Mouse (Mus musculus) small intestine, adult 2 months (tissue): Measurements from ENCODE around the gene Abhd14a. TPM values are rescaled to one million over a fixed set of nuclear protein-coding genes. Genes with fewer than 3 reads are reported as not detected.

Source experiments
- H3K27ac ChIP-seq: fragments of 200-500 bp; 2 replicates; pipeline ENCODE4 v1.5.1; 2012; ENCODE audit warnings: low read depth, low read length, control low read depth, inconsistent platforms; ENCODE audit not compliant: insufficient read depth
- H3K27me3 ChIP-seq: fragments of 200-500 bp; 2 replicates; pipeline ENCODE4 v1.6.1; 2012; ENCODE audit warnings: mild to moderate bottlenecking, moderate library complexity, low read length, inconsistent platforms; ENCODE audit not compliant: control insufficient read depth, insufficient read depth
- H3K36me3 ChIP-seq: fragments of 200-500 bp; 2 replicates; pipeline ENCODE4 v1.6.1; 2012; ENCODE audit warnings: mild to moderate bottlenecking, low read length, control low read depth, inconsistent platforms; ENCODE audit not compliant: control insufficient read depth, insufficient read depth
- H3K4me1 ChIP-seq: fragments of 200-500 bp; 2 replicates; pipeline ENCODE4 v1.6.1; 2012; ENCODE audit warnings: low read length, inconsistent platforms, mixed read lengths; ENCODE audit not compliant: control insufficient read depth, insufficient read depth, insufficient read length
- H3K4me3 ChIP-seq: fragments of 200-500 bp; 2 replicates; pipeline ENCODE4 v1.5.1; 2012; ENCODE audit warnings: low read depth, mild to moderate bottlenecking, control low read depth, inconsistent platforms, low read length, moderate library complexity
- CTCF ChIP-seq: fragments of 200-500 bp; IDR thresholded peaks from 2 replicates; pipeline ENCODE4 v1.5.1; 2012; ENCODE audit warnings: low read depth, mild to moderate bottlenecking, control low read depth, inconsistent platforms, low read length, moderate library complexity, mixed read lengths; ENCODE audit not compliant: insufficient replicate concordance, insufficient read length; ENCODE audit errors: extremely low read depth
- POLR2A ChIP-seq: fragments of 200-500 bp; IDR thresholded peaks from 2 replicates; pipeline ENCODE4 v1.6.1; 2012; ENCODE audit warnings: low read depth, mild to moderate bottlenecking, control low read depth, inconsistent platforms, low read length, moderate library complexity
- WGBS: fragments of 180-500 bp; shearing (Covaris S2); methylation state at CpG from one replicate; pipeline ENCODE4 v1.1.7; 2018; 5-methylcytosine and 5-hydroxymethylcytosine counted together
- polyA plus RNA-seq: library from polyadenylated mRNA; depleted of rRNA; stranded (reverse); fragments of >200 nt; gene quantifications from 2 replicates; pipeline ENCODE4 v1.2.3, GENCODE M21; 2012

The Abhd14a gene
- polyA plus RNA-seq, 1 experiment = 28.9 TPM

DNA sequence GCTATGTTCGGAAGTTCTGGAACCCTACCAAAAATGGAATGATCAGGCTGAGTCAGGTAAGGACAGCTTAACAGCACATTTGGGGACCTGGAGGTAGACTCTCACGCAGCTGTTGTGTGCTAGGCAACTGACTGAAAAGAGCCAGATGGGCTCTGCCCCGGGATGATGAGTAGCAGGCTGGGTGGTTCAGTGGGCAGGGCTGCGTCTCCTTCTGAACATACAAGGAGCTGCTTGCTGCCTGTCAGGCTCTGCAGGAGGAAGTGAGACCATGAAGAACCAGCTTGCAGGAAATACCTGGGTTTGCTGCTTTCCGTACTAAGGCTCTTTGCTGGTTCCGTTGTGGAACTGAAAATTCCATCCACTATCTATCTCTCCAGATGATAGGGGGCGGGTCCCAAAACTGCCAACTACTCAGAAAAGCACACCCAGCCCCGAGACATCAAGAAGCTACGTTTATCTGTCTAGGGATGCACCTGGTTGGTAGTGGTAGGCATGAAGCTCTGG lies 36.3 kb downstream of the Abhd14a start:
- TF ChIP-seq CTCF = no peak
- TF ChIP-seq POLR2A = no peak
- H3K27me3 ChIP-seq = no peaks in the 10 kb centered on the region
- 51% methylated on average over 9 of the region's 9 CpGs for WGBS
- no peaks in the 10 kb centered on the region for H3K36me3 ChIP-seq
- no peak overlapping the region for H3K27ac ChIP-seq
- peaks cover 2% of the 10 kb centered on the region; the same call in 1 of the 2 replicates for H3K4me1 ChIP-seq
- H3K4me3 ChIP-seq = no peak overlapping the region

- Histone ChIP-seq H3K27ac (no peak overlapping the region), H3K4me1 (peaks cover 2% of the 10 kb centered on the region; the same call in 1 of the 2 replicates), H3K36me3 (no peaks in the 10 kb centered on the region), H3K4me3 (no peak overlapping the region), H3K27me3 (no peaks in the 10 kb centered on the region)
- 84% methylated on average over 2 of the region's 2 CpGs for WGBS
- TF ChIP-seq CTCF (no peak), POLR2A (no peak)
Observed at GRCm38 (mm10) chr9:106410086-106410650, 37.3 kb downstream of the Abhd14a start.

DNA sequence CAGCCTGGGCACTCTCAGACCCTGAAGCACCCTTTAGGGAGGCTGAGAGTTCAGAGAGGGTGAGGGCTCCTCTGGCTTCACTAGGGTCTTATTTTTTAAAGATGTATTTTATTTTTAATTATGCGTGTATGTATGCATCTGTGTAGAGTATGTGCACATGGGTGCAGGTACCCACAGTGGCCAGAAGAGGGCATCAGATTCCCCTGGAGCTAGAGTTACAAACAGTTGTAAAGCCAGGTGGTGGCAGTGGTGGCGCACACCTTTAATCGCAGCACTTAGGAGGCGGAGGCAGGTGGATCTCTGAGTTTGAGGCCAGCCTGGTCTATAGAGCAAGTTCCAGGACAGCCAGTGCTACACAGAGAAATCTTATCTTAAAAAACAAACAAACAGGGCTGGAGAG lies 38.4 kb downstream of the Abhd14a start:
- 97% methylated on average over 4 of the region's 4 CpGs for WGBS
- H3K4me1 ChIP-seq = peaks cover 2% of the 10 kb centered on the region; the same call in 1 of the 2 replicates
- H3K4me3 ChIP-seq = no peak overlapping the region
- no peaks in the 10 kb centered on the region for H3K36me3 ChIP-seq
- no peak overlapping the region for H3K27ac ChIP-seq
- no peak for TF ChIP-seq POLR2A
- TF ChIP-seq CTCF = no peak
- no peaks in the 10 kb centered on the region for H3K27me3 ChIP-seq

- WGBS = 47% methylated on average over 8 of the region's 8 CpGs
- peaks cover 2% of the 10 kb centered on the region; the same call in 1 of the 2 replicates for H3K4me1 ChIP-seq
- no peak for TF ChIP-seq CTCF
- TF ChIP-seq POLR2A = no peak
Observed at GRCm38 (mm10) chr9:106406443-106407078, 40.9 kb downstream of the Abhd14a start.

DNA sequence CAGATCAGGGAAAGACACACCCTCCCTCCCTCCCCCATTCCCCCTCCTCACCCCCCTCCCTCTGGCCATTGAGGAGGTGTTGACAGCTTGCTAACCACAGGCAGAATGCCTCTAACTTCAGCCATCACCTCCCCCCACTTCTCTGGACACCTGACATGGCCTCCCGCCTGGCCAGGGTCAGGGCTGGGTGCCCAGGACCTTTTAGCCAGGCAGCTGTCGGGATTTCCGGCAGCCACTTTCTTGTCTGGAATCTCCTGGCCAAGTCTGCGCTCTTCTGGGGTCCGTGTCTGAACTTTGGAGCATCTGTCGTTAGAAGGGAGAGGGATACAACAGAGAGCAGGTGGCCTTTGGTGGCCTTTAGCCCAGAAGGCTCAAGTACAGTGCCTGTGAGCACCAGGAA lies 42.2 kb downstream of the Abhd14a start:
- Histone ChIP-seq H3K36me3 (no peaks in the 10 kb centered on the region), H3K4me1 (peaks cover 2% of the 10 kb centered on the region; the same call in 1 of the 2 replicates), H3K27me3 (no peaks in the 10 kb centered on the region), H3K27ac (no peak overlapping the region), H3K4me3 (no peak overlapping the region)
- WGBS = 32% methylated on average over 6 of the region's 6 CpGs
- TF ChIP-seq POLR2A = no peak
- no peak for TF ChIP-seq CTCF

More at GRCm38 (mm10) chr9:106406443-106407078, 40.9 kb downstream of the Abhd14a start:
- Histone ChIP-seq H3K4me3 (no peak overlapping the region), H3K36me3 (no peaks in the 10 kb centered on the region), H3K27ac (no peak overlapping the region), H3K27me3 (no peaks in the 10 kb centered on the region)

GRCm38 (mm10) chr9:106402607-106403375 lies 44.7 kb downstream of the Abhd14a start:
- WGBS = 81% methylated on average over 16 of the region's 16 CpGs
- Histone ChIP-seq H3K4me1 (peaks cover 5% of the 10 kb centered on the region; the same call in 1 of the 2 replicates), H3K27me3 (no peaks in the 10 kb centered on the region), H3K36me3 (no peaks in the 10 kb centered on the region), H3K4me3 (no peak overlapping the region), H3K27ac (no peak overlapping the region)
- TF ChIP-seq CTCF = no peak
- TF ChIP-seq POLR2A = no peak
